Mouse (Mus musculus): ENCODE data around the gene Vmn2r69.

GRCm38 (mm10) chr7:85415820-85416219, at the start of gene Vmn2r69:
- TF ChIP-seq EP300 (IDR thresholded peaks at IDR 0.05; ENCODE audit: low read depth) (no peak), CTCF (IDR thresholded peaks at IDR 0.05; ENCODE audit: low read depth) (no peak)

All from heart, postnatal 0 days (tissue).